Mouse (Mus musculus) brain, adult 10 weeks (tissue): Measurements from ENCODE around the gene Myd88. TPM values are rescaled to one million over a fixed set of nuclear protein-coding genes. Genes with fewer than 3 reads are reported as not detected.

Experiments used
- polyA plus RNA-seq: library from polyadenylated mRNA; stranded (reverse); fragments of 350-450 nt; fragmentation: Illumina TruSeq; extraction: RNeasy Lipid Tissue Mini Kit (QIAGEN cat#74804); gene quantifications from one replicate; pipeline ENCODE4 v1.2.3, GENCODE M21; 2015; ENCODE audit warnings: low read depth, low replicate concordance

The Myd88 gene
- 5.7 TPM for polyA plus RNA-seq

DNA sequence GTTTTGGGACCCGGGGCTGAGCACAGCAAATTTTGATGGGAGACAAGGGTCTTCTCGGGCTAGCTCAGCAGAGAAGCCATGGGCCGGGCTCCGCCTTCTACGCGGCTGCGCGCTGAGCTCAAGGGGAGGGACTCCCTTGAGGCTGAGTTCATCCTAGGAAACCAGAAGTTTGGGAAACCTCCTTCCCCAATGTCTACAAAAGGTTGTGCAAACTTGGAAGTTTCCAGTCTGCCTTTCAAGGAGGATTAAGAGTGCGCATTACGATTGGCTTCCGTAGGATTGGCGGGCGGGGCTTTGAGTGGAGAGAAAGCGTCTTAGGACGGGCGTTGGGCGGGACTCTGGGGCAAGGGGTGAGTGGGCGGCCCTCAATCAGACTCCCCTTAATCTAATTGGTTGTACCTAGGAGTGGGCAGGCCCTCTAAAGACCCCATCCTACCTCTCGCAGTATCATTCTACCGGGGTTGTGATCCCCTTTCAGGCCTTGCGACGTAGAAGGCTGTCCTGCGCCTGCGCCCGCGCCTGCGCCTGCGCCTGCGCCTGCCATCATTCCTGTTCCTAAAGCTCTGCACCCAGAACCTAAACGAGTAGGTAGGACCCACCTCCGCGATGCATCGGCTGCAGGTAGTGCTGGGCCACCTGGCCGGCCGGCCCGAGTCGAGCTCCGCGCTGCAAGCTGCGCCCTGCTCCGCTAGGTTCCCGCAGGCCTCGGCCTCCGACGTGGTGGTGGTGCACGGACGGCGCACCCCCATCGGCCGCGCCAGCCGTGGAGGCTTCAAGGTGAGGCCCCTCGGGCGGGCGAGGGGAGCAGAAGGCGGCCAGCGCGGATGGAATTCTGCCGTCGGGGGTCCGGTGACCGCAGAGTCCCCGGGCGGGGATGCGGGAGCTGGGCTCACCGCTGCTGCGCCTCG is at the start of gene Myd88:
Gene Myd88, minus strand, starts transcription at position 503 of the 908 bp plus-strand sequence.

DNA sequence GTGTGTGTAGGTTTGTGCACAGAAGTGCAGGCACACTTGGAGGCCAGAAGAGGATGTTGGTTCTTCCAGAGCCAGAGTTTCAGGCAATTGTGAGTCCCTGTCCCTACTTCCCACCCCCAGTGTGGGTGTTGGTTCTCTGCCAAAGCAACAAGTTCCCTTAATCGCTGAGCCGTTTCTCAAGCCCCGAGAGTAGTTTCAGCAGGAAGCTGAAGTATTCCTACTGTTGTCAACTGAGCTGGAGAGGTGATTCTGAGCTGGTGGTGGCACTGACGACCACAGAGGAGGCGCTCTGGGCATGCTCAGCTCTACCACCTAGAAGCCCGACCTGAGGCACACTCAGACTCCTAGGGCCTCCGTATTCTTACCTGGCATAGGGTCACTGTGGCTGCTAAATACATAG is 24.1 kb upstream of the Myd88 start, which contains the start of gene Slc22a14:
Gene Slc22a14, minus strand, starts transcription at position 270 of the 400 bp plus-strand sequence.

DNA sequence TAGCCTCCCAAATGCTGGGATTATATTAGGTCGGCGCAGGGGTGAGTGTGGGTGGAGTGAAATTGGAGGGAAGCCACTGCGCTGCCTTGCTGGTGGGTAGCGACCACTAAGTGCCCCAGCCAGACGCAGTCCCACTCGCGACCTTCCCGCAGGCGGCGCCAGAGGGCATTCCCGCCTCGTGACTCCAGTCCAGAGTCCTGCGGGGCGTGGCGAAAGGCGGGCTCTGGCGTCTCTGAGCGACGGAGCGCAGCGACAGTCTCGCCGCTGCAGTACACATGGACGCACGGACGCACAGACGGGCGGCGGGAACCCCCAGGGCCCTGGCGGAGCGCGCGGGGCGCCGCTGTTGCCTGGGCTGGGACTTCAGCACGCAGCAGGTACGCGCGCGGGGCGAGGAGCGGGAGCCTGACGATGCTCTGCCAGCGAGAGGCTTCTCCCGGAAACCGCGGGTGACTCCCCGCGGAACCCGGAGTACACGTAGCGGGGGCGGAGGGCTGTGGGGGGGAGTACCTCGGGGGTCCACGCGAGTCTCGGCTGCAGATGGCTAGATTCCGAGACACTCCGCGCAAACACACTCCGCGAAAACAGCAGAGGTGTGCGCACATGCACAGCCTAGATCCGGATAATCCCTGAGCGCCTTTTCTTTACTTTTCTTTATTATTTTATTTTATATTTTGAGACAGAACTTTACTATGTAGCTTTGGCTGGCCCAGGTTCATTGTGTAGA is 16.3 kb upstream of the Myd88 start, which contains the start of gene Xylb:
Gene Xylb, plus strand, starts transcription at position 51 of the 727 bp plus-strand sequence.

DNA sequence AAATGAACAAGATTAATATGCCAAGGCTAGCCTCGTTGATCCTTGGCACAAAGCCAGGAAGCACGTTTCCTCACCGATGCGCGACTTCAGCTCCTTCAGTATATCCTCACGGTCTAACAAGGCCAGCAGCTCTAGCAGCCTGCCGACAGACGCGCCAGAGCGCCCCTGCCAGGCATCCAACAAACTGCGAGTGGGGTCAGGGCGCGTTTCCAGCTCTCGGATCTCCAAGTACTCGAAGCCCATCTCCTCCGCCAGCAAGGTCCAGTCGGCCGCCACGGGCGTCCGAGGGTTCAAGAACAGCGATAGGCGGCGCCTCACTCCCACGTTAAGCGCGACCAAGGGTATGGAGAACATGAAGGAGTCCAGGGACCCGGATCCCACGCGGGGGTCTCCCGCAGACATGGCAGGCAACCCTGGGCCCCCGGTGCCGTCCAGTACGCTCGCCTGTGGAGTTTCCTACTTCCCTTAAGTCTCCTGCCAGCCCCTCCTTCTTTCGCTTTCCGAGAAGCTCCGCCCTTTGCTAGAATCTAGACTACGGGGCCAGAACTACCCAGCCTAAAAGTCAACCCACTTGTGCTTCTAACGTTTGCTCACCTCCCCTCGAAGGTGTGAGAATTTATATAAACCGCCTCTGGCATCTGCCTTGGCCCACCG is 1.5 kb downstream of the Myd88 start, which contains the start of gene Acaa1a:
Gene Acaa1a, plus strand, starts transcription at position 119 of the 654 bp plus-strand sequence.

DNA sequence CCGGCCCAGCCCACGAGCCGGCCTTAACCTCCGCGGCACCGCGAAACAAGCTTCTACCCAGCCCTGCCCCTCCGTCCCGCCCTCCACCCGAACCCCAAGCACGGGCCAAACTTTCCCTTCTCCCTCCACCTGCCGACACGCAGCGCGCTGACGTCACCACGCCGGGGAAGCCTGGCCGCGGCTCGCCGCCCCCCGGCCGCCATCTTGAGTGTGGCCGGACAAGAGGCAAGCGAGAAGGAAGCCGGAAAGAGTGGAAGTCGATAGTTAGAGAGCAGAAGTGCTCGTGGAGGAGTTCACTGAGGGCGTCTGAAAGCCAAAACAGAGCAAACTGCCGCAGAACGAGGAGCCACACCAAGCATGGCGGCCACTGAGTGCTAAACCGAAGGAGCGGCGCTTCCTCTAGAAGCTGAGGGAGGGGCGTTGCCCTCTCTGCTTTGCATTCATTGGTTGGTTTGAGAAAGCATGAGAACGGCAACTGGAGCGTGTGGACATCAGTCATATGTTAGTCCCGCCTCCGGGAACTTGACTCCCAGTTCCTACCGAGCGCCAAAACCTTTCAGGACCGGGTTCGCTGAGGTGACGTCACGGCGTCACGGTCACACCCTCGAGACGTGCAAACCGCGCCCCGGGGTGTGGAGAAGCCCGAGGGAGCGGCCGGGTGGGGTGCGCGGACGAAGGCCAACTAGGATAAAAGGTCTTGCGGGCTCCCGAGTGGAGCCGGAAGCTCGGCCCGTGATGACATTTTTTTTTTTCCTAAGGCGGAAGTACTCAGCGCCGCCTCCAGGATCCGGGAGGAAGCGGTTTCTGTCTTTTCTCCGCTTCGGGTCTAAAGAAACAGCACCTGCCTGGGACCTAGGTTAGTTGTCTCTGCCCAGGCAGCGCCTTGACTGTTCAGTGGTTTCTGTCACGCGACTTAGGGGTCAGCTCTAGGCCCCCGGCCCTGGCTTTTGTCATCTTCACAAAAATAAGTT is 18.6 kb downstream of the Myd88 start, which contains the start of gene Oxsr1:
Gene Oxsr1, minus strand, starts transcription at position 139 of the 971 bp plus-strand sequence.

Other genes starting within 250 kb of the Myd88 start
- 13.0 TPM for gene Plcd1, start 247.9 kb downstream of the Myd88 start, polyA plus RNA-seq
- 0.83 TPM for gene Dlec1, start 238.9 kb downstream of the Myd88 start, polyA plus RNA-seq
- gene Acaa1b, start 184.3 kb downstream of the Myd88 start, polyA plus RNA-seq = 0.62 TPM
- gene Gm47289, start 182.2 kb downstream of the Myd88 start, polyA plus RNA-seq = not detected
- gene Slc22a13, start 132.3 kb downstream of the Myd88 start, polyA plus RNA-seq = not detected
- 36.2 TPM for gene Oxsr1, start 19.0 kb downstream of the Myd88 start, polyA plus RNA-seq
- gene Acaa1a, start 1.7 kb downstream of the Myd88 start, polyA plus RNA-seq = 82.7 TPM
- gene Xylb, start 16.0 kb upstream of the Myd88 start, polyA plus RNA-seq = 4.4 TPM
- not detected for gene Slc22a14, start 24.1 kb upstream of the Myd88 start, polyA plus RNA-seq
- 6.1 TPM for gene Acvr2b, start 60.7 kb upstream of the Myd88 start, polyA plus RNA-seq
- 23.2 TPM for gene Exog, start 103.5 kb upstream of the Myd88 start, polyA plus RNA-seq
- gene Scn5a, start 237.6 kb upstream of the Myd88 start, polyA plus RNA-seq = 0.85 TPM